Mouse (Mus musculus): ENCODE measurements around the gene Rab15.

DNA sequence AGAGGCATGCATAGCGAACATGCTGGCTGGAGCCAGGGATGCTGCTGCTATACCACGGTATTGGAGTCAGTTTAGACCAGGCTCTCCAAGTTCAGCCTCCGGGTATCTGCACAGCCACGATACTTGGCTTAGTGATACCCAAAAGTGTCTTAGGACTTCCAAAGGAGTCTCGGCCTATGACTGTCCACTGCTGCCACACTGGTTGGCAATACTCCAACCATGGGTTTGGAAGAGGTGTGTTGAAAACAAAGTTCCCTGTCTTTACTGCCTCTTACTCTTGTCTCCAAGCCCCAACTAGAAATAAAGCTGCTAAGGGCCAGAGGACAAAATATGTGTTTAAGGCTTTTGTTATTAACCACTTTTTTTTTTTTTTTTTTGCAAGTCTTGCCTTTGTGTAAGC, 12.2 kb downstream of the Rab15 start:
- TF ChIP-seq CTCF (IDR thresholded peaks at IDR 0.05; ENCODE audit: insufficient read depth, low read length) (no peak), POLR2A (IDR thresholded peaks at IDR 0.05; ENCODE audit: borderline replicate concordance, extremely low read depth, low read depth, low read length) (no peak)

Measured in lung, adult 2 months (tissue).